Mouse (Mus musculus) midbrain, embryonic 13.5 days (tissue): ENCODE data around the gene Hist1h2ao. TPM values are rescaled to one million over a fixed set of nuclear protein-coding genes. Genes with fewer than 3 reads are reported as not detected.
"Not testable (repeated sequence)": the region's sequence is repeated elsewhere in the genome, so short reads cannot be mapped to it uniquely, and the experiment has no call there.

Experiments used
- ATAC-seq: fragments of 200-750 bp; cut with Nextera tagmentation; 2 replicates; pipeline ENCODE4 v1.8.0; 2017; ENCODE audit warnings: mild to moderate bottlenecking, moderate TSS enrichment, moderate library complexity
- H3K27ac ChIP-seq: fragments of 300-500 bp; sonication (generic); 2 replicates; pipeline ENCODE4 v1.5.1; 2015; ENCODE audit warnings: inconsistent platforms, mild to moderate bottlenecking, moderate library complexity
- H3K27me3 ChIP-seq: fragments of 300-500 bp; sonication (generic); 2 replicates; pipeline ENCODE4 v1.6.1; 2015; ENCODE audit warnings: mild to moderate bottlenecking, inconsistent platforms
- H3K36me3 ChIP-seq: fragments of 300-500 bp; sonication (generic); 2 replicates; pipeline ENCODE4 v1.6.1; 2015; ENCODE audit warnings: mild to moderate bottlenecking, inconsistent platforms
- H3K4me1 ChIP-seq: fragments of 300-500 bp; sonication (generic); replicated peaks from 2 replicates; pipeline ENCODE4 v1.6.1; 2015; ENCODE audit warnings: inconsistent platforms
- H3K4me2 ChIP-seq: fragments of 300-500 bp; sonication (generic); replicated peaks from 2 replicates; pipeline ENCODE4 v1.6.1; 2015; ENCODE audit warnings: moderate library complexity, mild to moderate bottlenecking, inconsistent platforms
- H3K4me3 ChIP-seq: fragments of 300-500 bp; sonication (generic); replicated peaks from 2 replicates; pipeline ENCODE4 v1.5.1; 2015; ENCODE audit warnings: mild to moderate bottlenecking, inconsistent platforms
- H3K9ac ChIP-seq: fragments of 300-500 bp; sonication (generic); replicated peaks from 2 replicates; pipeline ENCODE4 v1.6.1; 2015; ENCODE audit warnings: mild to moderate bottlenecking, inconsistent platforms
- H3K9me3 ChIP-seq: fragments of 300-500 bp; sonication (generic); 2 replicates; pipeline ENCODE4 v1.6.1; 2016; ENCODE audit warnings: mild to moderate bottlenecking, inconsistent platforms
- WGBS: fragments of 180-500 bp; shearing (Covaris S2); methylation state at CpG from one replicate; pipeline ENCODE4 v1.1.7; 2015; 5-methylcytosine and 5-hydroxymethylcytosine counted together
- polyA plus RNA-seq: library from polyadenylated mRNA; unstranded; fragments of >200 nt; fragmentation: Nextera tagmentation; extraction: Ambion mirVana; gene quantifications from 2 replicates; pipeline ENCODE4 v1.2.1, GENCODE M21; 2015

The Hist1h2ao gene
- polyA plus RNA-seq, 1 experiment from 2014 or later = not detected

DNA sequence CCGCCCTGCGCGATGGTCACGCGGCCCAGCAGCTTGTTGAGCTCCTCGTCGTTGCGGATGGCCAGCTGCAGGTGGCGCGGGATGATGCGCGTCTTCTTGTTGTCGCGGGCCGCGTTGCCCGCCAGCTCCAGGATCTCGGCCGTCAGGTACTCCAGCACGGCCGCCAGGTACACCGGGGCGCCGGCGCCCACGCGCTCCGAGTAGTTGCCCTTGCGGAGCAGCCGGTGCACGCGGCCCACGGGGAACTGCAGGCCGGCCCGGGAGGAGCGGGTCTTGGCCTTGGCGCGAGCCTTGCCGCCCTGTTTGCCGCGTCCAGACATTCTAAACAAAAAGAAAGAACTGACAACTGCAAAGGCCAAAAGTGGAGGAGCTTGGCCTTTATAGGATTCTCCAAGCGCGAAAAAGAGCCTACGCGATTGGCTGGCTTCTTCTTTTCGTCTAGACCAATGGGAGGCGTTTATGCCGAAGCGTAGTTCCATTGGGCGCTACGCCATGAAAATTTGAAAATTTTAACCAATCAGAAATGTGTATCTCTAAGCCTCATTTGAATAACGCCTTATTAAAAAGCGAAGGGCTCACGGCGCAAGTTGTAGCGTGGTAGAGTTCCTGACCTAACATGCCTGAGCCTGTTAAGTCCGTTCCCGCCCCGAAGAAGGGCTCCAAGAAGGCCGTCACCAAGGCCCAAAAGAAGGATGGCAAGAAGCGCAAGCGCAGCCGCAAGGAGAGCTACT, 23.2 kb upstream of the Hist1h2ao start, which contains the start of the genes Hist1h2an and Hist1h2bp:
Hist1h2an (minus strand) TSS at position 320 of the 731 bp plus-strand sequence.
Hist1h2bp (plus strand) TSS at position 563 of the 731 bp plus-strand sequence.
- H3K9ac ChIP-seq = peak within 1 kb of the TSS; percentile 61
- H3K4me1 ChIP-seq = peaks cover 41% of the 10 kb centered on the region
- peak within 1 kb of the TSS; percentile 84 for H3K27ac ChIP-seq
- H3K4me3 ChIP-seq = peak within 1 kb of the TSS; percentile 39
- peak within 1 kb of the TSS; percentile 64 for H3K4me2 ChIP-seq
- WGBS = under 1% methylated on average over 42 of the region's 63 CpGs
- peak; percentile 96 for ATAC-seq
- not testable (repeated sequence) for H3K36me3 ChIP-seq, H3K27me3 ChIP-seq, H3K9me3 ChIP-seq

DNA sequence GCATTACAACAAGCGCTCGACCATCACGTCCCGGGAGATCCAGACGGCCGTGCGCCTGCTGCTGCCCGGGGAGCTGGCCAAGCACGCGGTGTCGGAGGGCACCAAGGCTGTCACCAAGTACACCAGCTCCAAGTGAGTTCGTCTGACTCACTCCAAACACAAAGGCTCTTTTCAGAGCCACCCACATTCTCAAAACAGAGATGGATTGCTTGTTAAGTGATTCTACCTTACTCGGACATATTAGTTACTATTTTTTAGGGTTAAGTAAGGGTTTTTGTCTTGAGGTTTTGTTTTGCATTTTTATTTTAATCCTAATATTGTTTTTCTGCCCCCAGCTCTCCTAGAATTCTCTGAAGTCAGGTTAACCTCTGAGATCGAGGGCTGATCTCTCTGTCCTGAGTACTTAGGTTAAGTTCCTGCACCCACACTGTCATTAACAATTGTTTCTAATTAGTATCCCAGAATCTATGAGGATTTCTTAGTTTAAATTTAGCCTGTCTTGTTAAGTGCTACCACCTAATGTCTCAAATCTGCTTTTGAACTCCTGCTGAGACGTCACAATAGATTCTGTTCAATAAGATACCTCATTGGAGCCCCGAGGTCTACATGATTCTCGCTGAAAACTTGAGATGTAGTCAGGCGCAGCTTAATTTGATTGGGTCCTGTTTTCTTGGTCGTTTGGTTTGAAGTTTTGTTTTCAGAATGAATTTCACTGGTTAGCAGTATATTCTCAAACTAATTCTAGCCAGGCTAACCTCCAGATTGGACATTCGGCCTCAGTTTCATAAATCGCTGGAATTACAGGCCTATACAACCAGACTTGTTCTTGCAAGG, 22.3 kb upstream of the Hist1h2ao start:
- no peak for ATAC-seq
- no peaks in the 10 kb centered on the region for H3K36me3 ChIP-seq
- 8% methylated on average over 17 of the region's 21 CpGs for WGBS
- H3K4me1 ChIP-seq = peaks cover 34% of the 10 kb centered on the region
- peak overlapping the region; percentile 41; the same call in 1 of the 2 replicates for H3K9ac ChIP-seq
- H3K27me3 ChIP-seq = no peaks in the 10 kb centered on the region
- no peaks in the 10 kb centered on the region for H3K9me3 ChIP-seq
- H3K4me2 ChIP-seq = peak overlapping the region; percentile 64
- H3K4me3 ChIP-seq = peak overlapping the region; percentile 39
- peak overlapping the region; percentile 68 for H3K27ac ChIP-seq

DNA sequence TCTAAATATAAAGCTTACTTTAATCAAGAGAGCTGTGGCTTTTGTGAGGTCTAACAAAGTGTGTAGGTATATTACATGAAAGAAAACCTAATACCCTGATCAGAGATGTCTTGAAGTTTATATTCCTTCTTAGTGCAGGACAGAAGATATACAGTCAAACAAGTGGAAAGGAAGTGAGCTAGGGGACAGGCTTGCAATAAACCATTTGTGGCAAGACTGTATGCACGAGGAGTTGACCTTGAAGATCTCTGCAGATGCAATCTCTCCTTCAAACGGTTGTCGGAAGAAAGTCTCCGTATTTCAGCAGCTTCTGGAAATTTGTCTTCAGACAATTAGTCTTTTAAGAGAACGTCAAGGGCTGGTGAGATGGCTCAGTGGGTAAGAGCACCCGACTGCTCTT, 20.3 kb upstream of the Hist1h2ao start:
- WGBS = 61% methylated on average over 6 of the region's 6 CpGs
- Histone ChIP-seq H3K27me3 (no peaks in the 10 kb centered on the region), H3K9me3 (no peaks in the 10 kb centered on the region), H3K4me3 (no peak overlapping the region), H3K4me1 (peaks cover 24% of the 10 kb centered on the region), H3K36me3 (no peaks in the 10 kb centered on the region), H3K9ac (no peak overlapping the region), H3K27ac (no peak overlapping the region), H3K4me2 (no peak overlapping the region)
- ATAC-seq = no peak

DNA sequence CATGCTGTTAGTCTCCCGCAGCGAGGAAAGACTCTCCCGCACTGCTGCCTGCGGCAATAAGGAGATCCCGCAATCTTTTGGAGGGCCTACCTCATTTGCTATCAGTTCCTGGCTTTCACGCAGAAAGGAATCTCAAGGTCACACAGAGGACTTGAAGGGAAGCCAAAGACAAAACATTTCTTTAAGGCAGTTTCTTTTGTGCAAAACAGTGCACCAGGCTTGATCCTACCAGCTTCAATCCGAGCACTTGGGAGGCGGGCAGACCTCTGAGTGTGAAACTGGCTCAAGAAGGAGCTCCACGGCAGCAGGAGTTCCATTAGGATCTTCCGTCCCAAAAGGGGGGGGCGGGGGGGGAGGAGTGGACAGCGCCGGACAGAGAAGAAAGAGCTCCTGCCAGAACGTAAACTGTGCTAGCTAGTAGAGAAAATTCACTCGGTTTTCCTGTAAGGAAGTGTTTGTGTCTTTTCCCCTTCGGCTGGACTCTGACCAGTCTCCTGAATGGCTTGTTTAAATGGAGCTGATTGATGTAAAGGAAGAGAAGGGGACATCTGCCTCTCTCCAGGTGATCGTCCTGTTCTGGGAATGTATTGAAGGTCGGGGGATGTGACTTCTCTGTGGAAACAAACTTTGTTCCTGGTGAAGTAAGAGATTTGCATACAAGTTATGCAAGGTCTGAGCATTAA, 19.5 kb upstream of the Hist1h2ao start:
- Histone ChIP-seq H3K9me3 (no peaks in the 10 kb centered on the region), H3K36me3 (no peaks in the 10 kb centered on the region), H3K4me1 (peaks cover 23% of the 10 kb centered on the region), H3K27me3 (no peaks in the 10 kb centered on the region), H3K9ac (peak overlapping the region; percentile 50; the same call in 1 of the 2 replicates), H3K27ac (no peak overlapping the region), H3K4me3 (no peak overlapping the region), H3K4me2 (peak overlapping the region; percentile 33)
- WGBS = 7% methylated on average over 18 of the region's 18 CpGs
- ATAC-seq = no peak

DNA sequence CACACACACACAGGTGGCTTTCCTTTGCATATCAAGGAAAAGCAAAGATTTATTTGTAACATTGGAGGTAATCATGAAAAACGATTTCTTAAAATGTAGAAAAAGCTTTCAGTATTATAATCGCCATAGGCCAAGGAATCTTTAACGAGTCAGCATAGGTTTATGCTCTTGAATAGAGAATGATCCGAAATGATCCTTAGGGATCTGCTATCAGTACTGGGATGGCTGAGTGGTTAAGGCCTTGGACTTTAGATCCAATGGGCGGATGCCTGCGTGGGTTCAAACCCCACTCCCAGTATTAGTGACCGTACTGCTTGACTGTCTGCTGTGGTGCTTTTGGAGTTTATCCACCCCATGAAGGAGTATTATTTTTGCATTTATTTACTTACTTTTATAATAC, 14.7 kb upstream of the Hist1h2ao start:
- 93% methylated on average over 7 of the region's 7 CpGs for WGBS

DNA sequence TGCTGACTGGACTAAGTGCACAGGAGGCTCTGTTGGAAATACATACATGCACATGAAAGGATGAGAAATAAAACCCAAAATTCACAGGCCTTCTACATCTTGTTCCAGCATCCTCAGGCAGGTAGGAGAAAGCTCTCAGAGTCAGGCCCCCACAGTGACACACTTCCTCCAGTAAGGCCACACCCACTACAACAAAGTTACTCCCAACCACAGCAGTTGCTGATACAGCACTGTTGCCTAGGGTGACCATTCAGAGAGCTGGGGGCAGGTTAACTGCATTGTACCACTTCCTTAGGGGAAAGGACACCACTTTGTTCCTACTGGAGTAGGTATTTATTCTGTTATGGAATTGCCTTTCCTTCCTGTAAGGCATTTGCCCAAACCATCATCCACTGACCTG, 13.1 kb upstream of the Hist1h2ao start:
- not testable (repeated sequence) for H3K9ac ChIP-seq, ATAC-seq, H3K27me3 ChIP-seq, H3K9me3 ChIP-seq, H3K36me3 ChIP-seq, H3K4me2 ChIP-seq, H3K27ac ChIP-seq, H3K4me1 ChIP-seq, H3K4me3 ChIP-seq

More for the DNA sequence above, 14.7 kb upstream of the Hist1h2ao start:
- H3K36me3 ChIP-seq = no peaks in the 10 kb centered on the region
- H3K4me2 ChIP-seq = no peak overlapping the region
- no peaks in the 10 kb centered on the region for H3K27me3 ChIP-seq
- H3K4me1 ChIP-seq = peaks cover 5% of the 10 kb centered on the region
- no peak overlapping the region for H3K9ac ChIP-seq
- H3K9me3 ChIP-seq = no peaks in the 10 kb centered on the region
- no peak for ATAC-seq
- no peak overlapping the region for H3K4me3 ChIP-seq
- no peak overlapping the region for H3K27ac ChIP-seq

DNA sequence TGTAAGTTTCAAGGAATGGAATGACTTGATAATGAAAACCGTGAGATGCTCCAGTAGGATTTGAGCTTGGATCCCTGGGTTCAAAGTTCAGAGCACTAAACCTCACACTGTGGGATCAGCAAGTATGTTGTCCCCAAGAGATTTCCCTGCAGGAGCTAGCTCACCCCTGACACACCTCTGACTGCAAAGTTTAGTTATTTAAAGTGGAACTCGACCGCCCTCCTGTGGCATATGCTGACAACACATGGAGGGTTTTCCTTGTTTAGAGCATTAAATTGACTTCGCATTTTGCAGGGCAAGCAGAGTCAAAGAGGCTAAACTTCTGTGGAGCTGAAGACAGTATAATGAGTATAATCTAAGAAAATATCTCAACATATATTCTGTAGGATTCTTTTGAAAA, 7.2 kb upstream of the Hist1h2ao start:
- H3K36me3 ChIP-seq, H3K9ac ChIP-seq, H3K4me2 ChIP-seq, H3K27me3 ChIP-seq, H3K4me1 ChIP-seq, H3K27ac ChIP-seq, H3K4me3 ChIP-seq, H3K9me3 ChIP-seq: not testable (repeated sequence)
- ATAC-seq = peak; percentile 60; the same call in 1 of the 2 replicates
- no CpG with 5 or more reads among the region's 4 CpGs for WGBS

DNA sequence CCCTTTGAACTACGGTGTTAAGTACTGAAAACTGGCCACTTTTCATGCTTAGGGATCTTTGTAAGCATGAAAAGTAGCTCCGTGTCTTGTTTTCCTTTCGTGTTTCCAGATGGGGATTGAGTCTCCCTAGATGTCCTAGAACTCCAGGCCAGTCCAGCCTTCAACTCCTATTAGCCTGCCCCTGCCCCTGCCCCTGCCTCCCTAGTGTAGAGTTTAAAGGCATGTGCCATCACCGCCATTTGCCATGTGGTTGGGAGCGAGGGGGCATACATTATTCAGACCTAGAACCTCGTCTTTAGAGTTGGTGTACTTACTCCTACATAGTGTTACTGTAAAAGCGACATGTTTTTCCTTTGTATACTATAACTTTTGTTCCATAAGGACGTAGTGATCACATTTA, 809 bp downstream of the Hist1h2ao start:
- peak; percentile 47 for ATAC-seq

DNA sequence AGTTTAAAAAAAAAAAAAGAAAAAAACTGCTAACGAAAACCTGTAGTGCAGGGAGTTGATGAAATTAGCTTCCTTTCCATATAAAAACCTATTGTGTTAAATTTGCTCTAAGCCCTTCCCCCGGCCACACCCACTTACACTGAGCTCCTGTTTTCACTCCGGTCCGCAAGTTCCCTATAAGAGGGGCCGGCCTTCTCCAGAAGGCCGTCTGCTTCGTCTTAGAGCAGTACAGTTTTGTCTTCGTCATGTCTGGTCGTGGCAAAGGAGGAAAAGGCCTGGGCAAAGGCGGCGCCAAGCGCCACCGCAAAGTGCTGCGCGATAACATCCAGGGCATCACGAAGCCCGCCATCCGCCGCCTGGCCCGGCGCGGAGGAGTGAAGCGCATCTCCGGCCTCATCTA, 1.3 kb downstream of the Hist1h2ao start, which contains the start of gene Hist1h4m:
Hist1h4m (plus strand) TSS at position 208 of the 400 bp plus-strand sequence.
- H3K27ac ChIP-seq, H3K27me3 ChIP-seq, H3K9me3 ChIP-seq, H3K4me1 ChIP-seq, H3K36me3 ChIP-seq, H3K9ac ChIP-seq: not testable (repeated sequence)
- H3K4me2 ChIP-seq = peak within 1 kb of the TSS; percentile 48
- peak; percentile 44 for ATAC-seq
- no CpG with 5 or more reads among the region's 24 CpGs for WGBS
- peak within 1 kb of the TSS; percentile 23 for H3K4me3 ChIP-seq

More for the DNA sequence above, 809 bp downstream of the Hist1h2ao start:
- H3K4me1 ChIP-seq, H3K9me3 ChIP-seq, H3K9ac ChIP-seq, H3K27ac ChIP-seq, H3K4me3 ChIP-seq, H3K27me3 ChIP-seq, H3K4me2 ChIP-seq, H3K36me3 ChIP-seq: not testable (repeated sequence)
- no CpG with 5 or more reads among the region's 8 CpGs for WGBS

DNA sequence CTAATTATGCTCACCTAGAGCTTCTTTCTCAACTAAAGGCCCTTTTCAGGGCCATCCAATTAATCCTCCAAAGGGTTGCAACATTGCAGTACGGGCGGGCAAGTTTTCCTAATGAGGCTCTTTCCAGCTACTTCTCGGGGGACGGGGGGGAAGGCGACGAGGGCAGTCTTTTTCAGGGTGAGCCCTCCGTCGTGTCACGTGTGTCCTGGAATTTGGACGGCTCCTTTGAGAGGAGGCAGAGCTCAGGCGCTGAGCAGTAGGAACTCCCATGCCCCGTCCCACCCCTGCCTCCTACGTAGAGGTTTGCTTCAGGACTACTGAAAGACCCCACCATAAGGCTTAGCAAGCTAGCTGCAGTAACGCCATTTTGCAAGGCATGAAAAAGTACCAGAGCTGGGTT, 1.8 kb downstream of the Hist1h2ao start:
- not testable (repeated sequence) for H3K9ac ChIP-seq, H3K9me3 ChIP-seq, H3K4me1 ChIP-seq, H3K27me3 ChIP-seq, H3K36me3 ChIP-seq, H3K27ac ChIP-seq
- WGBS = 0% methylated on average over 14 of the region's 14 CpGs
- ATAC-seq = peak; percentile 28
- H3K4me2 ChIP-seq = peak overlapping the region; percentile 48
- H3K4me3 ChIP-seq = peak overlapping the region; percentile 23

DNA sequence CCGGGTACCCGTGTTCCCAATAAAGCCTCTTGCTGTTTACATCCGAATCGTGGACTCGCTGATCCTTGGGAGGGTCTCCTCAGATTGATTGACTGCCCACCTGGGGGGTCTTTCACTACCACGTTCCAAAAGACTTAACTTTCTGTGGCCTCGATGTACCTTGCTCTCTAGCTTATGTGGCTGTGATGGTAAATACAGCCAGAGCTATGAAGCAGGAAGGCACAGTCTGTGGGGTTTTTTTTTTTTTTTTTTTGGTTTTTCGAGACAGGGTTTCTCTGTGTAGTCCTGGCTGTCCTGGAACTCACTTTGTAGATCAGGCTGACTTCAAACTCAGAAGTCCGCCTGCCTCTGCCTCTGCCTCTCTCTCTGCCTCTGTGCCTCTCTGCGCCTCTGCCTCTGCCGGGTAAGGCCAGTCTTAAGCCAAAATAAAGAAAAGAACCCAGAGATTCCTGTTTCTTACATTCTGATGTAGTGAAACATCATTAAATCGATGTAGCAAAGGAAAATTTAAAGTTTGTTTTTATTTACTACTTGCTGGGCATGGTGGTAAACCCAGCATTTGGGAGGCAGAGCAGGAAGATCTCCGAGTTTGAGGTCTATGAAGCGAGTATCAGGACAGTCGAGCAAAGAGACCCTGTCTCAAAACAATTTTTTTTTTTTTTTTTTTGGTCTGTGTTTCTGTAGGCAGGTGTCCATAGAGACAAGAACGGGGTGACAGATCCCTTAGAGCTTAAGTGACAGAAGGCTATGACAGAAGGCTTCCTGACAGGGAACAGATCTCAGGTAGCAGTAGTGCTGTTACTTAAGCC, 10.0 kb downstream of the Hist1h2ao start:
- WGBS = 67% methylated on average over 6 of the region's 16 CpGs
- not testable (repeated sequence) for ATAC-seq, H3K36me3 ChIP-seq

More for the DNA sequence above, 10.0 kb downstream of the Hist1h2ao start:
- H3K4me2 ChIP-seq, H3K27ac ChIP-seq, H3K4me1 ChIP-seq, H3K9me3 ChIP-seq, H3K4me3 ChIP-seq, H3K9ac ChIP-seq, H3K27me3 ChIP-seq: not testable (repeated sequence)
